Mouse (Mus musculus) gastrocnemius, adult 2 months (tissue): ENCODE data around the gene Rrp1. TPM values are rescaled to one million over a fixed set of nuclear protein-coding genes. Genes with fewer than 3 reads are reported as not detected.
"Not testable (repeated sequence)": the region's sequence is repeated elsewhere in the genome, so short reads cannot be mapped to it uniquely, and the experiment has no call there.

Experiments used
- DNase-seq: peaks from one replicate; pipeline ENCODE4 v3.0.0; 2022
- H3K27ac ChIP-seq: fragments of 200-600 bp; 2 replicates; pipeline ENCODE4 v1.8.1; 2022; ENCODE audit warnings: mild to moderate bottlenecking
- H3K4me3 ChIP-seq: fragments of 200-600 bp; 2 replicates; pipeline ENCODE4 v1.8.1; 2022; ENCODE audit warnings: mild to moderate bottlenecking, moderate library complexity
- CTCF ChIP-seq: fragments of 200-600 bp; IDR thresholded peaks from 2 replicates; pipeline ENCODE4 v1.8.1; 2022; ENCODE audit warnings: antibody characterized with exemption, mild to moderate bottlenecking, moderate library complexity
- intact Hi-C: fragments of 180-260 bp; cut with DNase I; formaldehyde crosslinking; loops from one replicate; pipeline ENCODE4 v1.15.1; 2025
- total RNA-seq, 2 experiments: library from RNA; stranded (reverse); gene quantifications; 2 replicates each; pipeline ENCODE4 v1.2.3; 2021

Gene Rrp1
- total RNA-seq, 2 experiments from 2014 or later: 63.5 to 66.4 TPM

DNA sequence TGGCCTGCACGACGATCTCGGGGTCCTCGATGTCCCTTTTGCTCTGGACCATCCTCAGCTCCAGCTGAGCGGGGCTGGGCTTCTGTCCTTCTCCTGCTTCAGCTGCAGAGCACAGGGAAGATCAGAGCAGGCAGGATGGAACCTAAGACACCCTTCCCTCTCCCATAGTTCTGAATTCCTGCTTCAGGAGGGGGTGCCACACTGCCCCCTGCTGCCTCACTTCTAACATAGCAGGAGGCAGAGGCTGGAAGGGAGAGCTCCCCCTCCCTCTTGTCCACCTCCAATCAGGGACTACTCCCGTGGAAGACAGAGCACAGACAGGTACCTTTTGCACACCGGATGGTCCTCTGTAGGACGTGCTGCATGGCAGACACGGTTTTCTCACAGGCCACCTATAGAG lies 28.0 kb upstream of the Rrp1 start:
- H3K4me3 ChIP-seq: no peak overlapping the region
- intact Hi-C loops: no loop called here
- no peak overlapping the region for H3K27ac ChIP-seq
- TF ChIP-seq CTCF: peak; percentile 73
- no peak for DNase-seq

DNA sequence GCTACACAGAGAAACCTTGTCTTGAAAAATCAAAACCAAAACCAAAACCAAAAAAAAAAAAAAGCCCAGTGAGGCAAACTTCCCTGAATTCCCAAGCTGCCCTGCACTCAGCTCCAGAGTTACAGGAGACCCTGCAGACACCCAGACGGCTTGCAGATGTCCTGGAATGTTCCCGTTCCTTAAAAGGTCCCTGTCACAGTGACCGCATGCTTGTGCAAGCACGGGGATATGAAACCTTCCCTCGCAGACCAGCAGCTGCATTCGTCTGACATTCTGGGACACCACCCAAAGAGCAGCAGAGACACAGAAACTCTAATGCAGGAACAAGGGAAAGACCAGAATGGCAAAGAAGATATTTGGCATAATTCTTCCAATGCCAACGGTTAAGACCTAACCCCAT lies 27.1 kb upstream of the Rrp1 start:
- Histone ChIP-seq H3K4me3 (no peak overlapping the region), H3K27ac (no peak overlapping the region)
- intact Hi-C loops: loop anchor here (5.0 kb wide), 1 partner anchor 47 kb away; no protein-coding TSS in a partner anchor
- DNase-seq: no peak
- TF ChIP-seq CTCF: no peak

DNA sequence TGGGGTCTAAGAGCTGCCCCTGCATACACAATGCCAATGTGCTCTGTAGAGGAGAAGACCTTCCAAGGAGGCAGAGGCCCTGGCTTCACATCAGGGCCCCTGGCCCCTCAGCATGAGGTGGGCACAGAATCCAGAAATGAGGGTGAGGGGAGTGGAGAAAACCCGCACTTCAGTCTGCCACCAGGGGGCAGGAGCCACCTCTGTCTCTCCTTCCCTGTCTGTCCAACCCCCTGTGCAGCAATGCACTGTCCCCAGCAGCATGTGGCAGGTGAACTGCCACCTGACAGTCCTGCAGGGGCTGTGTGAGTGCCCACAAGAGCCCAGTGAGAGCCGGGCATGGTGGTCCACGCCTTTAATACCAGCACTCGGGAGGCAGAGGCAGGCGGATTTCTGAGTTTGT lies 26.7 kb upstream of the Rrp1 start:
- no peak for DNase-seq
- Histone ChIP-seq H3K27ac (no peak overlapping the region), H3K4me3 (no peak overlapping the region)
- intact Hi-C loops: loop anchor here (5.0 kb wide), 1 partner anchor 48 kb away; no protein-coding TSS in a partner anchor
- TF ChIP-seq CTCF: peak; percentile 50

DNA sequence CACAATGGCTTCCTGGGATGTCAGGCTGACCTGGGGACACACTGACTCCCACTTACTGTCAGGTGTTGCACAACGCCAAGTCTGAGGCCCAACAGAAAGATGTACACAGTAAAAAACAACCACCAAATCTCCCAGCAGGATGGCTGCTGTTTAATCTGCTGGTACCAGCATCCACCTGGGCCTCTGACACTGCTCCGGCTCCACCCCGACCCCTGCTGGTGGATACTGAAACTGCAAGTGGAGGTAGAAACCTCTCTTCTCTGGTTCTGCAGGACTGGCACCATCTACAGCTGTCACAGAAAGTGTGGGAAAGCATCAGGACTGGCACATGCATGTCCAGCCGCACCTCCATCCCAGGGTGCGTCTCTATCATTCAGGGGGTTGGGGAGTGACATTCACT lies 25.3 kb upstream of the Rrp1 start:
- no peak overlapping the region for H3K4me3 ChIP-seq
- TF ChIP-seq CTCF: peak; percentile 97
- peak; percentile 80 for DNase-seq
- H3K27ac ChIP-seq: no peak overlapping the region
- intact Hi-C loops: loop anchor here (5.0 kb wide), 1 partner anchor 49 kb away; no protein-coding TSS in a partner anchor

DNA sequence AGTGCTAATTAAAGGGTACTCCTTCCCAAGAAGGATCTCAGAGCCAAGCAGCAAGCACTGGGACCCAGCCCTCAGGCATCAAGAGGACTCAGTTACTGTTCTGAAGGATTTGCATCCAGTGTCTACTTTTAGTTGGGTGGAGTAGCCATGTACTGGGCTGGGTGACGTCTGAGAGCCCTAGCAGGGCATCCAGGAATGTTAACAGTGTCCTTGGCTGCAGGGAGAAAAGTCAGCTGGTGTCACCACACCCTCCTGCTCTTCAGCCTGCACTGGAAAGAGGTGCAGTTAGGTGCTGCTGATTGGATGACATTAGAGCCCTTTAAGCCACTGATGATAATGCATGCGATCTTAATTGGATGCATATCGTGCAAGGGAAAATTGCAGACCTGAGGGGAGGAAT lies 20.0 kb upstream of the Rrp1 start:
- Histone ChIP-seq H3K4me3 (no peak overlapping the region), H3K27ac (no peak overlapping the region)
- intact Hi-C loops: no loop called here
- TF ChIP-seq CTCF: no peak
- no peak for DNase-seq

DNA sequence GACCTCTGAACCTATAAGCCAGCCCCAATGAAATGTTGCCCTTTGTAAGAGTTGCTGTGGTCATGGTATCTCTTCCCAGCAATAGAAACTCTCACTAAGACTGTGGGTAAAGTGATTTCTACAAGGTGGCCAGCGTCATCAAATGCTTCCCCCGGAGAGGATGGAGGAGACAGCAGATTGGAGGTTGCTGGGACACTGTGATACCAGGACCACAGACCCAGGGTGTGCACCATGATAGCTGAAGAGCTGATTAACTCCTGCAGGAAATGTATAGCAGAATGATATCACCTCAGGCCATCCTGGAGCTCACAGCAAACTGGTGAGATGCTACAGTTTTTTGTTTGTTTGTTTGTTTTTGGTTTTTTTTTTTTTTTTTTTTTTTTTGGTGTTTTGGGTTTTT lies 16.9 kb upstream of the Rrp1 start:
- intact Hi-C loops: no loop called here
- Histone ChIP-seq H3K27ac (no peak overlapping the region), H3K4me3 (no peak overlapping the region)
- no peak for TF ChIP-seq CTCF
- DNase-seq: no peak

- no peak for DNase-seq
- TF ChIP-seq CTCF: no peak
- intact Hi-C loops: no loop called here
- H3K27ac ChIP-seq: no peak overlapping the region
- no peak overlapping the region for H3K4me3 ChIP-seq
Measured at GRCm38 (mm10) chr10:78429180-78429579, 16.3 kb upstream of the Rrp1 start.

DNA sequence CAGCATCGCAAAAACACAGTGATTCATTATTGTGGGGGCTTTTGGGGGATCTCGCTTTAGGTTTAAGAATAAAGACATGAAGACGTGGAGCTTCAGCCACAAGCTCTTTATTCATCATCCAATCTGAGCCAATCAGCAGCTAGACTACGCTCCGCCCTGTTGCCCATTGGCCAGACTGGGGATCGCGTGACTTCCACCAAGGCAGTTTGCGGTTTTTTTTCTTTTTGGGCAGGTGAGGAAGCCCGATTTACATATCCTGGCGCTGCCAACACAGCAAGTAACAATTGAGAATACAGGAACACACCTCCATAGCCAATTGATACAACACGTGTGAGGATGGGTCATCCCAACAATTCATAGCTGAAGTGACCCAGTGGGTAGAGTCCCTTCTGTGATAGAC lies 15.2 kb upstream of the Rrp1 start:
- DNase-seq: no peak
- no peak for TF ChIP-seq CTCF
- Histone ChIP-seq H3K27ac (no peak overlapping the region), H3K4me3 (no peak overlapping the region)
- intact Hi-C loops: no loop called here

- intact Hi-C loops: no loop called here
- peak; percentile 45 for DNase-seq
- Histone ChIP-seq H3K4me3 (peak overlapping the region; percentile 89), H3K27ac (peak overlapping the region; percentile 89)
- TF ChIP-seq CTCF: no peak
Measured at GRCm38 (mm10) chr10:78426117-78426735, 13.4 kb upstream of the Rrp1 start.

GRCm38 (mm10) chr10:78425181-78426041 lies 12.6 kb upstream of the Rrp1 start, which contains the start of gene Cstb:
Gene Cstb, plus strand, starts transcription at chr10:78425669.
- intact Hi-C loops: no loop called here
- H3K4me3 ChIP-seq: peak within 1 kb of the TSS; percentile 89
- no peak for TF ChIP-seq CTCF
- peak within 1 kb of the TSS; percentile 89 for H3K27ac ChIP-seq
- DNase-seq: peak; percentile 86

- H3K27ac ChIP-seq: no peak overlapping the region
- intact Hi-C loops: no loop called here
- no peak for TF ChIP-seq CTCF
- no peak for DNase-seq
- H3K4me3 ChIP-seq: no peak overlapping the region
Measured at GRCm38 (mm10) chr10:78422614-78423013, 9.8 kb upstream of the Rrp1 start.

DNA sequence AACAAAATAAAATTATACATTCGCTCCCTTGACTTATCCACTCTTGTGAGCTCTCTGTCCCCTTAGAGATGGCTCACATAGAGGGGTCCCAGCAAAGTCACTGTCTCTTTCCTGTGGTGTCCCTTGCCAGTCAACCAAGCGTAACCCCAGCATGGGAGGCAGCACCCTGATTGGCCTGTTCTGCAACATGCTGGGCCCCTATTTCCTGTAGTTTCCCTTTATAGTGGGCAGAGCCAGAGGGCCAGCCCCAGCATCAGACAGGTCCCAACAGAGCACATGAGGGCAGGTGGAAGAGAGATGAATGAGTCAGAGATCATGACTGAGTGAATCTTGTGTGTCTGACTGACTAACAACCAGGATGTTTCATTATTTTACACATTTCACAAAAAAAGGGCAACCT lies 8.1 kb upstream of the Rrp1 start:
- DNase-seq: no peak
- intact Hi-C loops: no loop called here
- no peak overlapping the region for H3K4me3 ChIP-seq
- no peak overlapping the region for H3K27ac ChIP-seq
- TF ChIP-seq CTCF: no peak

GRCm38 (mm10) chr10:78418791-78419190 lies 5.9 kb upstream of the Rrp1 start:
- DNase-seq: no peak
- no peak for TF ChIP-seq CTCF
- H3K27ac ChIP-seq: no peak overlapping the region
- no peak overlapping the region for H3K4me3 ChIP-seq
- intact Hi-C loops: no loop called here

- H3K27ac ChIP-seq: no peak overlapping the region
- no peak overlapping the region for H3K4me3 ChIP-seq
- TF ChIP-seq CTCF: no peak
- no peak for DNase-seq
- intact Hi-C loops: no loop called here
Measured at GRCm38 (mm10) chr10:78417888-78418287, 5.0 kb upstream of the Rrp1 start.

- DNase-seq, intact Hi-C loops, H3K27ac ChIP-seq, H3K4me3 ChIP-seq: not testable (repeated sequence)
Measured at GRCm38 (mm10) chr10:78414936-78415335, 2.1 kb upstream of the Rrp1 start.
